Mouse (Mus musculus): ENCODE measurements around the gene Tnni3. TPM values are rescaled to one million over a fixed set of nuclear protein-coding genes. Genes with fewer than 3 reads are reported as not detected.

The Tnni3 gene
- polyA plus RNA-seq, 1 experiment = not detected

- TF ChIP-seq POLR2A (IDR thresholded peaks at IDR 0.05; ENCODE audit: insufficient read depth, low read depth, low read length) (no peak), CTCF (IDR thresholded peaks at IDR 0.05; ENCODE audit: insufficient read depth, low read depth, low read length) (no peak)
Measured at GRCm38 (mm10) chr7:4511489-4512224, 12.4 kb downstream of the Tnni3 start.

GRCm38 (mm10) chr7:4509863-4510608 is 14.0 kb downstream of the Tnni3 start:
- Histone ChIP-seq H3K4me3 (ENCODE audit: insufficient read depth, low read depth, low read length) (no peak overlapping the region), H3K4me1 (ENCODE audit: control insufficient read depth, insufficient read depth, low read length) (peaks cover 3% of the 10 kb centered on the region), H3K27ac (ENCODE audit: insufficient read depth, low read depth, low read length) (no peak overlapping the region)
- WGBS = 17% methylated on average over 24 of the region's 24 CpGs
- no peak for TF ChIP-seq POLR2A (IDR thresholded peaks at IDR 0.05; ENCODE audit: insufficient read depth, low read depth, low read length)
- TF ChIP-seq CTCF (IDR thresholded peaks at IDR 0.05; ENCODE audit: insufficient read depth, low read depth, low read length) = peak; percentile 55

More at GRCm38 (mm10) chr7:4511489-4512224, 12.4 kb downstream of the Tnni3 start:
- 76% methylated on average over 8 of the region's 8 CpGs for WGBS
- Histone ChIP-seq H3K4me1 (ENCODE audit: control insufficient read depth, insufficient read depth, low read length) (peaks cover 11% of the 10 kb centered on the region), H3K4me3 (ENCODE audit: insufficient read depth, low read depth, low read length) (no peak overlapping the region), H3K27ac (ENCODE audit: insufficient read depth, low read depth, low read length) (no peak overlapping the region)

GRCm38 (mm10) chr7:4508739-4509116 is 15.3 kb downstream of the Tnni3 start:
- 88% methylated on average over 8 of the region's 8 CpGs for WGBS
- H3K4me1 ChIP-seq (ENCODE audit: control insufficient read depth, insufficient read depth, low read length) = no peaks in the 10 kb centered on the region
- H3K27ac ChIP-seq (ENCODE audit: insufficient read depth, low read depth, low read length) = no peak overlapping the region
- no peak overlapping the region for H3K4me3 ChIP-seq (ENCODE audit: insufficient read depth, low read depth, low read length)
- TF ChIP-seq CTCF (IDR thresholded peaks at IDR 0.05; ENCODE audit: insufficient read depth, low read depth, low read length) = no peak
- TF ChIP-seq POLR2A (IDR thresholded peaks at IDR 0.05; ENCODE audit: insufficient read depth, low read depth, low read length) = no peak

- no peaks in the 10 kb centered on the region for H3K4me1 ChIP-seq (ENCODE audit: control insufficient read depth, insufficient read depth, low read length)
- TF ChIP-seq POLR2A (IDR thresholded peaks at IDR 0.05; ENCODE audit: insufficient read depth, low read depth, low read length) (no peak), CTCF (IDR thresholded peaks at IDR 0.05; ENCODE audit: insufficient read depth, low read depth, low read length) (no peak)
- no peak overlapping the region for H3K4me3 ChIP-seq (ENCODE audit: insufficient read depth, low read depth, low read length)
- WGBS = 64% methylated on average over 32 of the region's 32 CpGs
- no peak overlapping the region for H3K27ac ChIP-seq (ENCODE audit: insufficient read depth, low read depth, low read length)
Measured at GRCm38 (mm10) chr7:4508062-4508738, 15.8 kb downstream of the Tnni3 start.

- no peak overlapping the region for H3K27ac ChIP-seq (ENCODE audit: insufficient read depth, low read depth, low read length)
- H3K4me3 ChIP-seq (ENCODE audit: insufficient read depth, low read depth, low read length) = no peak overlapping the region
- WGBS = 91% methylated on average over 3 of the region's 4 CpGs
- H3K4me1 ChIP-seq (ENCODE audit: control insufficient read depth, insufficient read depth, low read length) = no peaks in the 10 kb centered on the region
- TF ChIP-seq CTCF (IDR thresholded peaks at IDR 0.05; ENCODE audit: insufficient read depth, low read depth, low read length) = no peak
- no peak for TF ChIP-seq POLR2A (IDR thresholded peaks at IDR 0.05; ENCODE audit: insufficient read depth, low read depth, low read length)
Measured at GRCm38 (mm10) chr7:4507220-4507619, 16.8 kb downstream of the Tnni3 start.

- WGBS = 72% methylated on average over 11 of the region's 11 CpGs
- TF ChIP-seq POLR2A (IDR thresholded peaks at IDR 0.05; ENCODE audit: insufficient read depth, low read depth, low read length) (no peak), CTCF (IDR thresholded peaks at IDR 0.05; ENCODE audit: insufficient read depth, low read depth, low read length) (no peak)
- Histone ChIP-seq H3K27ac (ENCODE audit: insufficient read depth, low read depth, low read length) (no peak overlapping the region), H3K4me1 (ENCODE audit: control insufficient read depth, insufficient read depth, low read length) (peaks cover 3% of the 10 kb centered on the region), H3K4me3 (ENCODE audit: insufficient read depth, low read depth, low read length) (no peak overlapping the region)
Measured at GRCm38 (mm10) chr7:4504646-4505435, 19.2 kb downstream of the Tnni3 start.

- WGBS = 78% methylated on average over 5 of the region's 5 CpGs
- H3K27ac ChIP-seq (ENCODE audit: insufficient read depth, low read depth, low read length) = no peak overlapping the region
- TF ChIP-seq CTCF (IDR thresholded peaks at IDR 0.05; ENCODE audit: insufficient read depth, low read depth, low read length) = no peak
- H3K4me3 ChIP-seq (ENCODE audit: insufficient read depth, low read depth, low read length) = no peak overlapping the region
- peaks cover 10% of the 10 kb centered on the region for H3K4me1 ChIP-seq (ENCODE audit: control insufficient read depth, insufficient read depth, low read length)
Measured at GRCm38 (mm10) chr7:4503858-4504257, 20.2 kb downstream of the Tnni3 start.

- Histone ChIP-seq H3K27ac (ENCODE audit: insufficient read depth, low read depth, low read length) (no peak overlapping the region), H3K4me3 (ENCODE audit: insufficient read depth, low read depth, low read length) (no peak overlapping the region), H3K4me1 (ENCODE audit: control insufficient read depth, insufficient read depth, low read length) (peaks cover 15% of the 10 kb centered on the region)
- WGBS = 75% methylated on average over 4 of the region's 4 CpGs
- TF ChIP-seq POLR2A (IDR thresholded peaks at IDR 0.05; ENCODE audit: insufficient read depth, low read depth, low read length) = no peak
- no peak for TF ChIP-seq CTCF (IDR thresholded peaks at IDR 0.05; ENCODE audit: insufficient read depth, low read depth, low read length)
Measured at GRCm38 (mm10) chr7:4503100-4503499, 20.9 kb downstream of the Tnni3 start.

All from olfactory bulb, adult 2 months (tissue).